Mouse (Mus musculus) forebrain, embryonic 16.5 days (tissue): ENCODE data around the gene Gm8229. TPM values are rescaled to one million over a fixed set of nuclear protein-coding genes. Genes with fewer than 3 reads are reported as not detected.
"Not testable (repeated sequence)": the region's sequence is repeated elsewhere in the genome, so short reads cannot be mapped to it uniquely, and the experiment has no call there.

Experiments
- ATAC-seq: fragments of 200-750 bp; cut with Nextera tagmentation; 2 replicates; pipeline ENCODE4 v1.8.0; 2017; ENCODE audit warnings: mild to moderate bottlenecking, moderate library complexity
- H3K27ac ChIP-seq: fragments of 300-500 bp; sonication (generic); 2 replicates; pipeline ENCODE4 v1.5.1; 2014; ENCODE audit warnings: low read length, control low read depth
- H3K27me3 ChIP-seq: fragments of 300-500 bp; sonication (generic); replicated peaks from 2 replicates; pipeline ENCODE4 v1.6.1; 2014; ENCODE audit warnings: low read length; ENCODE audit not compliant: control insufficient read depth, insufficient read depth
- H3K36me3 ChIP-seq: fragments of 300-500 bp; sonication (generic); 2 replicates; pipeline ENCODE4 v1.6.1; 2014; ENCODE audit not compliant: control insufficient read depth, insufficient read depth
- H3K4me1 ChIP-seq: fragments of 300-500 bp; sonication (generic); replicated peaks from 2 replicates; pipeline ENCODE4 v1.6.1; 2014; ENCODE audit warnings: low read length; ENCODE audit not compliant: control insufficient read depth, insufficient read depth
- H3K4me2 ChIP-seq: fragments of 300-500 bp; sonication (generic); 2 replicates; pipeline ENCODE4 v1.6.1; 2014; ENCODE audit warnings: mild to moderate bottlenecking, low read length, control low read depth
- H3K4me3 ChIP-seq: fragments of 300-500 bp; sonication (generic); replicated peaks from 2 replicates; pipeline ENCODE4 v1.5.1; 2014; ENCODE audit warnings: mild to moderate bottlenecking, low read length, control low read depth
- H3K9ac ChIP-seq: fragments of 300-500 bp; sonication (generic); replicated peaks from 2 replicates; pipeline ENCODE4 v1.6.1; 2014; ENCODE audit warnings: low read depth, low read length, control low read depth
- H3K9me3 ChIP-seq: fragments of 300-500 bp; sonication (generic); 2 replicates; pipeline ENCODE4 v1.6.1; 2016; ENCODE audit warnings: low read length; ENCODE audit not compliant: control insufficient read depth
- WGBS: fragments of 180-500 bp; shearing (Covaris S2); extraction: QIAGEN DNeasy Blood & Tissue Kit; methylation state at CpG from one replicate; pipeline ENCODE4 v1.1.7; 2014; 5-methylcytosine and 5-hydroxymethylcytosine counted together
- polyA plus RNA-seq: library from polyadenylated mRNA; unstranded; fragments of >200 nt; fragmentation: Nextera tagmentation; extraction: Ambion mirVana; gene quantifications from 2 replicates; pipeline ENCODE4 v1.2.1, GENCODE M21; 2015

The Gm8229 gene
- not detected in 2 replicates for polyA plus RNA-seq

DNA sequence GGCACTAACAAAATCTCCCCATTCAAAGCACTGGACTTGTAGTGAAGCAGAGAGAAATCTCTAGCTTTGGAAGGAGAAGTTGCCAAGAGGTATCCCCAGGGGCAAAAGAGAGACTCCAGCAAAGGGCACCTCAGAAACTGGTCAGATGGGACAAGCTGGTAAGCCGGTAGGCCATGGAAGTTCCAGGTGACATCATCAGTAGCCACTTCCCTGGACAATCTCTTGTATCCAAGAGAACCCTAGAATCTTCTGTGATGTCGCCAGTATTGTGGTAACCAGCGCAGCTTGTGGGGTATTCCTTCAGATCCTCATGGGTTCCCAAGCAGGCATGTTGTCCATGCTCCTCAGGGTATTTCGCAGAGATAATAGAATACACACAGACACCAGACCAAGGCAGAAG, at the start of gene Gm8229:
Gene Gm8229, plus strand, starts transcription at position 301 of the 400 bp plus-strand sequence.
- H3K4me1 ChIP-seq, H3K27me3 ChIP-seq, ATAC-seq, H3K9me3 ChIP-seq, H3K36me3 ChIP-seq, H3K9ac ChIP-seq, H3K27ac ChIP-seq, H3K4me3 ChIP-seq, H3K4me2 ChIP-seq: not testable (repeated sequence)
- WGBS: 91% methylated on average over 4 of the region's 4 CpGs

DNA sequence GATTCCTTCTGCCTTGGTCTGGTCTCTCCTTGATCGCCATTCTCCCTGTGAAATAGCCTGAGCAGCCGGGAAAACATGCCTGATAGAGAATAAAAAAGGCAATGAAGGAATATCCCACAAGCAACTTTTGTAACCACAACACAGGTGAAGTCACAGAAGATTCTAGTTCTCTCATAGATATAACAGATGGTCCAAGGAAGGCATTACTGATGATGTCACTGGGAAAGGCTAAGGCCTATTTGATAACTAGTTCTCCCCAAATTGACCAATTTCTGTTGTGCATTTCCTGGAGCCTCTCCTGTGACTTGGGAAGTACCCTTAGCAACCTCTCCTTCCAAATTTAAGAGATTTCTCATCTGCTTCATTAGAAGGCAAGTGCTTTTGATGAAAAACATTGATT, 26.7 kb upstream of the Gm8229 start, which contains the start of gene Gm5930:
Gene Gm5930, minus strand, starts transcription at position 101 of the 400 bp plus-strand sequence.
- H3K27ac ChIP-seq, H3K9me3 ChIP-seq, H3K4me2 ChIP-seq, H3K9ac ChIP-seq, H3K4me1 ChIP-seq, H3K4me3 ChIP-seq, H3K27me3 ChIP-seq, ATAC-seq, H3K36me3 ChIP-seq: not testable (repeated sequence)
- no CpG with 5 or more reads among the region's 2 CpGs for WGBS

DNA sequence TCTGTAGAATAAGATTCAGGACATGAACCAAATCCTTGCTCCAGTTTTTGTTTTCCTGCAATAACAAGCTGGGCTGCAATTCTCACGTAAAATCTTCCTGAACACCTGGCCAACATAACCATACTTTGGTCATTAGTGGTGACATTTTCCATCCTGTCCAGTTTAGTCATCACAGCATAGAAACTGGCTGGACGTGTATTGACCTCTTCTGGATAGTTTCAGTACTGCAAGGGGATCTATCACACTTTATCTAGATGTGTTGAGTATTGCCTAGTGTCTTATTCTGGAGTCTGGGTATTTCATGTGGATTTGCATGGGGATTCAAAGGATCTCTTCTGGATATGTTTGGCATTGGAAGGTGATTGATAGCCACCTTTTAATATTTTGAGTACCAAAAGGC, 3.7 kb upstream of the Gm8229 start:
- WGBS: 56% methylated on average over 2 of the region's 2 CpGs
- not testable (repeated sequence) for H3K36me3 ChIP-seq, H3K9ac ChIP-seq, H3K4me2 ChIP-seq, H3K27me3 ChIP-seq, H3K4me1 ChIP-seq, H3K9me3 ChIP-seq, H3K27ac ChIP-seq, ATAC-seq, H3K4me3 ChIP-seq

- H3K9ac ChIP-seq, H3K27me3 ChIP-seq, H3K4me2 ChIP-seq, H3K27ac ChIP-seq, H3K4me1 ChIP-seq, H3K9me3 ChIP-seq, H3K36me3 ChIP-seq, ATAC-seq, H3K4me3 ChIP-seq: not testable (repeated sequence)
These were observed 2.9 kb upstream of the Gm8229 start for GRCm38 (mm10) chr14:44362301-44362700.

GRCm38 (mm10) chr14:44384233-44384632, 19.1 kb downstream of the Gm8229 start:
- not testable (repeated sequence) for H3K4me2 ChIP-seq, H3K36me3 ChIP-seq, H3K9ac ChIP-seq, H3K27ac ChIP-seq, H3K4me3 ChIP-seq, H3K4me1 ChIP-seq, ATAC-seq, H3K27me3 ChIP-seq, H3K9me3 ChIP-seq
- 83% methylated on average over 3 of the region's 4 CpGs for WGBS

GRCm38 (mm10) chr14:44410588-44410987, 45.4 kb downstream of the Gm8229 start, which contains the start of gene Gm3371:
Gm3371 (minus strand) TSS chr14:44410688.
- not testable (repeated sequence) for H3K27me3 ChIP-seq, H3K36me3 ChIP-seq, H3K4me2 ChIP-seq, H3K9me3 ChIP-seq, ATAC-seq, H3K4me3 ChIP-seq, H3K27ac ChIP-seq, H3K4me1 ChIP-seq, H3K9ac ChIP-seq
- WGBS: no CpG with 5 or more reads among the region's 2 CpGs

Other genes starting within 250 kb of the Gm8229 start
- gene Gm3327, start 241.5 kb upstream of the Gm8229 start, polyA plus RNA-seq: not detected in 2 replicates
- not detected in 2 replicates for gene Gm8212, start 167.7 kb upstream of the Gm8229 start, polyA plus RNA-seq
- not detected in 2 replicates for gene 4930503E14Rik, start 152.1 kb upstream of the Gm8229 start, polyA plus RNA-seq
- not detected in 2 replicates for gene Gm8220, start 79.8 kb upstream of the Gm8229 start, polyA plus RNA-seq
- not detected in 2 replicates for gene Gm5930, start 26.8 kb upstream of the Gm8229 start, polyA plus RNA-seq
- gene Gm3371, start 45.3 kb downstream of the Gm8229 start, polyA plus RNA-seq: not detected in 2 replicates
- not detected in 2 replicates for gene Gm8232, start 68.3 kb downstream of the Gm8229 start, polyA plus RNA-seq
- not detected in 2 replicates for gene BC061237, start 127.1 kb downstream of the Gm8229 start, polyA plus RNA-seq
- gene Gm17093, start 152.9 kb downstream of the Gm8229 start, polyA plus RNA-seq: not detected in 2 replicates
- gene Gm8247, start 217.8 kb downstream of the Gm8229 start, polyA plus RNA-seq: not detected in 2 replicates